Mouse (Mus musculus) T-helper 1 cell (primary cell): ENCODE data around the gene Olfr221.

Source experiments
- in situ Hi-C: fragments of 300-600 bp; cut with MboI, MseI; formaldehyde crosslinking; loops from one replicate; pipeline ENCODE4 v1.15.1; 2025; ENCODE audit warnings: high pct_unique_total_duplicates

Gene Olfr221

GRCm38 (mm10) chr14:52008321-52009203 lies 33.7 kb downstream of the Olfr221 start:
- in situ Hi-C loops, result loop anchor here (5.0 to 25.0 kb wide), 2 partner anchors 101 to 1071 kb away; partner anchors contain the start of genes Gm49342, Pip4p1 and Pnp

- in situ Hi-C loops, result loop anchor here (5.0 to 25.0 kb wide), 2 partner anchors 99 to 1069 kb away; partner anchors contain the start of genes Gm49342, Pip4p1 and Pnp
These were observed 35.5 kb downstream of the Olfr221 start for GRCm38 (mm10) chr14:52006771-52007170.

- in situ Hi-C loops, result loop anchor here (5.0 to 25.0 kb wide), 2 partner anchors 99 to 1069 kb away; partner anchors contain the start of genes Gm49342, Pip4p1 and Pnp
These were observed 36.0 kb downstream of the Olfr221 start for GRCm38 (mm10) chr14:52006241-52006640.

GRCm38 (mm10) chr14:52005616-52006015 lies 36.6 kb downstream of the Olfr221 start:
- in situ Hi-C loops, result loop anchor here (5.0 to 25.0 kb wide), 2 partner anchors 98 to 1068 kb away; partner anchors contain the start of genes Gm49342, Pip4p1 and Pnp

- in situ Hi-C loops, result loop anchor here (5.0 to 25.0 kb wide), 2 partner anchors 98 to 1068 kb away; partner anchors contain the start of genes Gm49342, Pip4p1 and Pnp
These were observed 37.1 kb downstream of the Olfr221 start for GRCm38 (mm10) chr14:52005141-52005540.

GRCm38 (mm10) chr14:52003981-52004495 lies 38.2 kb downstream of the Olfr221 start:
- in situ Hi-C loops, result loop anchor here (25.0 kb wide), 1 partner anchor 1067 kb away; the partner anchor contains the start of genes Gm49342, Pip4p1 and Pnp

DNA sequence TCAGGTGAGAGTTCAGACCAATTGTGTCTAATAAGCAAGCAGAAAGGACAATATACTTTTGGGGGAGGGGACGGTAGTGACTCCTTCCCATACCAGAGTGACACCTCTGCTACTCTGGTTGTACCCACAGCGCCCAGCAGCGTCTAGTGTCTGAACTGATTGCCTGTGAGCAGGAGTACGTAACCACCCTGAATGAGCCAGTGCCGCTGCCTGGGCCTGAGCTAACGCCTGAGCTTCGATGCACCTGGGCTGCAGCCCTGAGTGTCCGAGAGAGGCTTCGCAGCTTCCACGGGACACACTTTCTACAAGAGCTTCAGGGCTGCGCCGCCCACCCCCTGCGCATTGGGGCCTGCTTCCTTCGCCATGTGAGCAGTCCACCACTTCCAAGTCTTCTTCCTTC lies 44.8 kb downstream of the Olfr221 start:
- in situ Hi-C loops, result no loop called here

GRCm38 (mm10) chr14:51996866-51997265 lies 45.4 kb downstream of the Olfr221 start:
- in situ Hi-C loops, result no loop called here

DNA sequence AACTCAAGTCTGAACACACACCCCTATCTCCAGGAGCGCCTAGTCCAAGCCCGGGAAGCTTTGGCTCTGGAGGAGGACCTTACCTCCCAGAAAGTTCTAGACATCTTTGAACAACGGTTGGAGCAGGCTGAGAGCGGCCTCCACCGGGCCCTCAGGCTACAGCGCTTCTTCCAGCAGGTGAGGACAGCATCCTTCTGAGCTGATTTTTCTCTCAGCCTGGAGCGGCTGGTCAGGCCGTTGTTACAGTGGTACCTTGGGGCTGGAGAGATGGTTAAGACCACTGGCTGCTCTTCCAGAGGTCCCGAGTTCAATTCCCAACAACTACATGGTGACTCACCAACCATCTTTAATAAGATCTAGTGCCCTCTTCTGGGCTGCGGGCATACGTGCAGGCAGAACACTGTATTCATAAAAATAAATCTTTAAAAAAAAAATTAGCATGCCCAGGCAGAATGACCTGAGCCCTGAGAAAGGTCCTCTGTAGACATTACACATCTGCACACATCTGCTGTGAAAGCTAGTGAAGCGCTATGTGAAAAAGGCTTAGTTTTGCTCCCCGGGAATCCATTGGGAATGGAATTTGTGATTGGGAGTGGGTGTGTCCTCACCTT lies 45.9 kb downstream of the Olfr221 start:
- in situ Hi-C loops, result no loop called here

DNA sequence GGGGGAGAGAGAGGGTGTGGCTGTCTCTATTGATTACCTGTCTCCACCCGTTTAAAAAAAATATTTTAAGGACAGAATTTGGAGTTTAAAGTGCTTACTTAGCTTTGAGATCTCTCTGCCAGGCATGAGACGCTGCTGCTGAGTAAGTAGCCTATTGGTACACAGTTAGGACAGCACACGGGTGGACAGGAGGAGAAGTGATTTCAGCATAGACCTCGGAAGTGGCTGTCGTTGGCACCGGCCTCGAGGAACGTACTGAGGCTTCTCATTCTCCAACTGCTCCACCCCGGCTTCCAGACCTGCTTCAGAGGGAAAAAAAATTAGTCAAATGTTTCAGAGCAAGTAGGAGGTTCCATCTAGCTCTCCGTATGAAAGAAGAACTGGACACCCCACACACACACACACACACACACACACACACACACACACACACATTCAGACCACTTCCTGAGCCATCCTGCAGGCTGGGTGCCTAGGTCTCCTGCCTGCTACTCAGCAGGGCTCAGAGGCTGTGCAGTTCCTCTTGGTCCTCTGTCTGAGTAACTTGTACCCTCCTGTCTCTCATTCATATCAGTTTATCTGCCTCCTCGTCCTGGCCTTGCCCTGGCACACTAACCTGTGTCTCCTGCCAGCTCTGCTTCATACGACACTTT lies 46.9 kb downstream of the Olfr221 start:
- in situ Hi-C loops, result no loop called here

DNA sequence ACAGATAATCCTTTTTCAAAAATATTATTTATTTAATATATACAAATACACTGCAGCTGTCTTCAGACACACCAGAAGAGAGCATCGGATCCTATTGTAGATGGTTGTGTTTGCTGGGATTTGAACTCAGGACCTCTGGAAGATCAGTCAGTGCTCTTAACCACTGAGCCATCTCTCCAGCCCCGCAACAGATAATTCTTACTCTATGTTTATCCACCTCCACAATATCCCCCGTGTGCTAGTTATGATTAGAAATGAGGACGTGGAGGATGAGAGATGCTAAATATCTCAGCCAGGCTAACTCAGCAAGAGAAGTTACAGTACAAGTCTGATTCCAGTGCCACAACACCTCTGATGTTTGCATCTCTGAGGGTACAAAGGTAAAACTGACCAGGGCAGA lies 47.8 kb downstream of the Olfr221 start:
- in situ Hi-C loops, result no loop called here

DNA sequence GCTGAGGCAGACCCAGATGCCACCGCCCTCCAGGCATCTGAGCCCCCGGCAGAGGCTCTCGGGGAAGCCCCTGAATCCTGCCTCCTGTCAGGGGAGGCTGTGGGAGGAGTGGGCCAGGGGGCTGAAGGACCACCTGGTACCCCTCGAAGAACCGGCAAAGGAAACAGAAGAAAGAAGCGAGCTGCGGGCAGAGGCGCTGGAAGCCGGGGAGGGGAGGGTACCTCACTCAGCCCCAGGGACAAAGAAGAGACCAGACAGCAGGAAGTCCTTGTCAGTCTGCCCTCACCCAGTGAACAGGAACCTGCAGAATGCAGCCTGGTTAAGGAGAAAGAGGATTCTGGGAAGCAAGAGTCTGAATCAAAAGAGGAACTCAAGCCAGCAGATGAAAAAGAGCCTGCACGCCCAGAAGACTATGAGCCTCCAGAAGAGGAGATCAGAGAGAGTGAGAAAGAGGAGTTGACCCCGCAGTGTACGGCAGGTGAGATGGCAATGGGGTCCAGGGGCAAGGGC lies 52.7 kb downstream of the Olfr221 start:
- in situ Hi-C loops, result no loop called here

DNA sequence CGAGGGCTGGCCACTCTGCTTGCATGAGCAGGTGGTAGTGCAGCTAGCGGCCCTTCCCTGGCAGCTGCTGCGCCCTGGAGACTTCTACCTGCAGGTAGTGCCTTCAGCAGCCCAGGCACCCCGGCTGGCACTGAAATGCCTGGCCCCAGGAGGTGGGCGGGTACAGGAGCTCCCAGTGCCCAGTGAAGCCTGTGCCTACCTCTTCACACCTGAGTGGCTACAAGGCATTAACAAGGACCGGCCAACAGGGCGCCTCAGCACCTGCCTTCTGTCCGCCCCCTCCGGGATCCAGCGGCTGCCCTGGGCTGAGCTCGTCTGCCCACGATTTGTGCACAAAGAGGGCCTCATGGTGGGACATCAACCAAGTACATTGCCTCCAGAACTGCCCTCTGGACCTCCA lies 53.5 kb downstream of the Olfr221 start:
- in situ Hi-C loops, result no loop called here

GRCm38 (mm10) chr14:51987177-51987576 lies 55.1 kb downstream of the Olfr221 start:
- in situ Hi-C loops, result no loop called here

DNA sequence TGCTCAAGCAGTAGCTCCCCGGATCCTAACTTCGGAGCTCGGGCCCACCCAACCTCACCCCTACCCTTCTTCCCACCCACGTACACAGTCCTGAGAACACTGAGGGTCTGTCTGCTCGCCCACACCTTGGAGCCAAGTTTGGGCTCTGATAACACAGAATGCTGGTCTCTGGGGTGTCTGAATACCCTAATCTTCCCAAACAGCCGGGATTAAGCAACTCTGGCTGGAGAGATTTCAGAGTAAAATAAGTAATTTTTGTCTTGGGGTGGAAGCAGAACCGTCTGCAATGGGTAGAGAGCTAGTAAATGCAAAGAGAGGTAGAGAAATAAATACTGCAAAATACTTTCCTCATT lies 56.1 kb downstream of the Olfr221 start:
- in situ Hi-C loops, result no loop called here

DNA sequence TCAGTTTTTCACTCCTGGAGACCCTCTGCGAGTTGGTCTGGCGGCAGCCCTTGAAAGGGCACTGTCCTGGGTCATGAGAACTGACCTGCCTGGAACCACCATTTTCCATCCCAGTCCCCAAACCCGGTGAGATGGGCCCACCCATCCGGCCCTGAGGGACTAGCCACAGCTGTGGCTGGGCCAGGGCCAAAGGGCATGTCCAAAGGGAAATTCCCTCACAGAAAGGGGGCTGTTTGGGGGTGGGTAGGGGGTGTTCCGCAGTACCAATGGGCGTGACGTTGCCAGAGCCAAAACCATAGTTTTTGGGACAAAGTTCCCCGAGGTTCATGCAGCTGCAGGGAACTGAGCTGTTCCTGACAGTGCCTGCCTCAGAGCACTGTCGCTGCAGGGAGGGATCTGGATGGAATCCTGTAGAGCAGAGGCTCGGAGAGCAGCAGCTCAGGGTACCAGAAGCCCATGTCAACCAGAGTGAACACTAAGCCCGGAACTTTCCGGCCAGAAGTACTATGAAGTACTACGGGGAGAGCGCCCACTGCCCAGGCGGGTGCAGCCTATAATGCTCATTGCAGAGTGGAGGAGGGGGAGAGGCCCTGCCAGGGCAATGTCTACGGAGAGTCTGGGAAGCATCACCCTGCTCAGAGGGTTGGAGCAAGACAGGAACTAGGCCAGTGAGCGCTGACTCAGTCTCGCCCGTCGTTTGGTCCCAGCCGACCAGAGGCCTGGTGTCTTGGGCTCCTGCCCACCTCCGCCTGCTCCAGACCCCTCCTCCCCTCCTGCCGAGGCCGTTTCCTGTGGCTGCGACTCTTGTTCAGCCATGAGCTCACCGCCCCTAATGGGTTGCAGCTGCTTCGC lies 56.7 kb downstream of the Olfr221 start:
- in situ Hi-C loops, result no loop called here

- in situ Hi-C loops, result no loop called here
These were observed 57.7 kb downstream of the Olfr221 start, which contains the start of gene Arhgef40 for GRCm38 (mm10) chr14:51984247-51985231. Gene Arhgef40 (plus strand): TSS chr14:51984719.
